Mouse (Mus musculus): ENCODE results near the gene Otof. TPM values are rescaled to one million over a fixed set of nuclear protein-coding genes. Genes with fewer than 3 reads are reported as not detected.

The Otof gene
- polyA plus RNA-seq, 1 experiment from 2014 or later = 0.14 TPM

DNA sequence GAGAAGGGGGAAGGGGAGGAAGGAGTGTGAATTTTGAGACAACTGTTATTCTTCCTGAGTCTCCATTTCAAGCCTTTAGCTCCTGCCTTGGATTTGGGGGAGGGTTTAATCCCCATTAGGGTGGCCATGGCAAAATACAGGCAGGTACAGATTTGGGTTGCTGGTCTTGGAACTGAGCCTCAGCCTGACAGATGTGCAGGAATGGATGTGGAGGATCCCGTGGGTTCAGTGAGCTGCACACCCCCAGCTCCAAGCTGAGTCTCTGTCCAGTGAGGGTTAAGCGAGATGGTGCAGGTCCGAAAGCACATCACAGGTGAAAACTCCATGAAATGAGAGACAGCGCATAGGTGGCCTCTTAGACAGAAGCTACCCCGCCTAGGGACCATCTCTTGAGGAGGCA is 61.2 kb downstream of the Otof start:
- H3K4me3 ChIP-seq (ENCODE audit: low read depth, low read length) = no peak overlapping the region
- DNase-seq (ENCODE audit: low spot score) (no peak), ATAC-seq (replicated peaks; ENCODE audit: insufficient number of reproducible peaks, low FRiP score, low TSS enrichment, low read depth) (no peak)
- H3K4me1 ChIP-seq (ENCODE audit: control insufficient read depth, insufficient read depth, low read length) = no peaks in the 10 kb centered on the region
- H3K9ac ChIP-seq (replicated peaks; ENCODE audit: low read length) = no peak overlapping the region
- no peaks in the 10 kb centered on the region for H3K27me3 ChIP-seq (ENCODE audit: control insufficient read depth, insufficient read depth, low read length)
- no peaks in the 10 kb centered on the region for H3K9me3 ChIP-seq (replicated peaks; ENCODE audit: control insufficient read depth, low read length)
- WGBS = 86% methylated on average over 5 of the region's 5 CpGs
- H3K4me2 ChIP-seq (ENCODE audit: low read depth, low read length) = no peak overlapping the region
- H3K36me3 ChIP-seq (replicated peaks; ENCODE audit: control insufficient read depth, insufficient read depth, low read depth, low read length) = no peaks in the 10 kb centered on the region
- no peak overlapping the region for H3K27ac ChIP-seq (replicated peaks; ENCODE audit: low read depth, low read length)

- Histone ChIP-seq H3K4me2 (ENCODE audit: low read depth, low read length) (no peak overlapping the region), H3K4me3 (ENCODE audit: low read depth, low read length) (no peak overlapping the region), H3K9ac (replicated peaks; ENCODE audit: low read length) (no peak overlapping the region), H3K27me3 (ENCODE audit: control insufficient read depth, insufficient read depth, low read length) (no peaks in the 10 kb centered on the region), H3K4me1 (ENCODE audit: control insufficient read depth, insufficient read depth, low read length) (no peaks in the 10 kb centered on the region), H3K9me3 (replicated peaks; ENCODE audit: control insufficient read depth, low read length) (no peaks in the 10 kb centered on the region), H3K27ac (replicated peaks; ENCODE audit: low read depth, low read length) (no peak overlapping the region), H3K36me3 (replicated peaks; ENCODE audit: control insufficient read depth, insufficient read depth, low read depth, low read length) (no peaks in the 10 kb centered on the region)
- DNase-seq (ENCODE audit: low spot score) (peak; percentile 82), ATAC-seq (replicated peaks; ENCODE audit: insufficient number of reproducible peaks, low FRiP score, low TSS enrichment, low read depth) (no peak)
- WGBS = 26% methylated on average over 7 of the region's 7 CpGs
Measured at GRCm38 (mm10) chr5:30391473-30391872, 70.3 kb downstream of the Otof start.

- Histone ChIP-seq H3K27me3 (ENCODE audit: control insufficient read depth, insufficient read depth, low read length) (no peaks in the 10 kb centered on the region), H3K4me3 (ENCODE audit: low read depth, low read length) (no peak overlapping the region), H3K9ac (replicated peaks; ENCODE audit: low read length) (no peak overlapping the region), H3K36me3 (replicated peaks; ENCODE audit: control insufficient read depth, insufficient read depth, low read depth, low read length) (no peaks in the 10 kb centered on the region), H3K4me2 (ENCODE audit: low read depth, low read length) (no peak overlapping the region), H3K27ac (replicated peaks; ENCODE audit: low read depth, low read length) (no peak overlapping the region), H3K4me1 (ENCODE audit: control insufficient read depth, insufficient read depth, low read length) (no peaks in the 10 kb centered on the region), H3K9me3 (replicated peaks; ENCODE audit: control insufficient read depth, low read length) (no peaks in the 10 kb centered on the region)
- ATAC-seq (replicated peaks; ENCODE audit: insufficient number of reproducible peaks, low FRiP score, low TSS enrichment, low read depth) (no peak), DNase-seq (ENCODE audit: low spot score) (no peak)
- WGBS = 85% methylated on average over 5 of the region's 5 CpGs
Measured at GRCm38 (mm10) chr5:30389836-30390235, 71.9 kb downstream of the Otof start.

- no peaks in the 10 kb centered on the region for H3K27me3 ChIP-seq (ENCODE audit: control insufficient read depth, insufficient read depth, low read length)
- no peak overlapping the region for H3K27ac ChIP-seq (replicated peaks; ENCODE audit: low read depth, low read length)
- ATAC-seq (replicated peaks; ENCODE audit: insufficient number of reproducible peaks, low FRiP score, low TSS enrichment, low read depth) = no peak
- no peak overlapping the region for H3K4me3 ChIP-seq (ENCODE audit: low read depth, low read length)
- WGBS = 82% methylated on average over 6 of the region's 6 CpGs
- DNase-seq (ENCODE audit: low spot score) = no peak
- no peak overlapping the region for H3K4me2 ChIP-seq (ENCODE audit: low read depth, low read length)
- H3K9ac ChIP-seq (replicated peaks; ENCODE audit: low read length) = no peak overlapping the region
- no peaks in the 10 kb centered on the region for H3K4me1 ChIP-seq (ENCODE audit: control insufficient read depth, insufficient read depth, low read length)
- H3K36me3 ChIP-seq (replicated peaks; ENCODE audit: control insufficient read depth, insufficient read depth, low read depth, low read length) = no peaks in the 10 kb centered on the region
- H3K9me3 ChIP-seq (replicated peaks; ENCODE audit: control insufficient read depth, low read length) = no peaks in the 10 kb centered on the region
Measured at GRCm38 (mm10) chr5:30387726-30388125, 74.0 kb downstream of the Otof start.

DNA sequence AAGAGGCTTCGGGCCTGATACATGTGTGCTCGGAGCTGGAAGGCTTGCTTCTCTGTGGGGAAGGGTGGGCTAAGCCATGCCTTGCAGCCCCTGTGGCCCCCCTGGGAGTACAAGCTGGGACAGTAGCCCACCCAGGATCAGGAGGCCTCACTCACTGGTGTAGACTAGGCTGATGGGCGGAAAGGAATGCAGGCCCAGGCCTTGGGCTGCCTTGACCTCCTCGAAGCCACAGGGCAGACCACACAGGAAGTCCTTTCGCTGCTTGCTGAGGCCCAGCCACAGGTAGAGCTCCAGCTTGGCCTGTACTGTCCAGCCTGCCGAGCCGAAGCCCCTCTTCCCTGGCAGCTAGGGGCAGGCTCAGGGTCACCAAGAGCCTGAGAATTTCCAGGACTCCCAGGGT is 78.9 kb downstream of the Otof start:
- Histone ChIP-seq H3K4me1 (ENCODE audit: control insufficient read depth, insufficient read depth, low read length) (no peaks in the 10 kb centered on the region), H3K9ac (replicated peaks; ENCODE audit: low read length) (no peak overlapping the region), H3K27me3 (ENCODE audit: control insufficient read depth, insufficient read depth, low read length) (no peaks in the 10 kb centered on the region), H3K27ac (replicated peaks; ENCODE audit: low read depth, low read length) (no peak overlapping the region), H3K4me2 (ENCODE audit: low read depth, low read length) (no peak overlapping the region), H3K36me3 (replicated peaks; ENCODE audit: control insufficient read depth, insufficient read depth, low read depth, low read length) (no peaks in the 10 kb centered on the region), H3K4me3 (ENCODE audit: low read depth, low read length) (no peak overlapping the region), H3K9me3 (replicated peaks; ENCODE audit: control insufficient read depth, low read length) (no peaks in the 10 kb centered on the region)
- 40% methylated on average over 7 of the region's 7 CpGs for WGBS
- no peak for DNase-seq (ENCODE audit: low spot score)
- ATAC-seq (replicated peaks; ENCODE audit: insufficient number of reproducible peaks, low FRiP score, low TSS enrichment, low read depth) = no peak

DNA sequence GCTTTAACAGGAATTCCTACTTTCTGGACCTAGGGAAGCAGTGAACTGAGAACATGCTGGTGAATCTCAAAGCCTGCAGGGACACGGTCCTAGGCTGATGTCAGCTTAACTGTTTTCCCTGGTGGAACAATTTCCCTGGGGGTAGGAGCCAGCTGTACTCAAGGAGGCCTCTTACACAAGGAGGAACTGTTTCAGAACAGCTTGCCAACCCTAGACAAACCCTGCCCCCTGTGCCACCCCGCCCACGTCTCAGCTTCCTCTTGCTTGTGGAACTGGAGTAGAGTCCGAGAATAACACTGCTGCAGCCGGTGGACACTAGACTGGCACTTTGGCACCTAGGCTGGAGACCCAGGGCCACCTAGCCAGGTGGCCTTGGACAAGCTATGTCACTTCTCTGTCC is 92.3 kb downstream of the Otof start:
- H3K9me3 ChIP-seq (replicated peaks; ENCODE audit: control insufficient read depth, low read length) = no peaks in the 10 kb centered on the region
- H3K4me1 ChIP-seq (ENCODE audit: control insufficient read depth, insufficient read depth, low read length) = no peaks in the 10 kb centered on the region
- no peak overlapping the region for H3K4me2 ChIP-seq (ENCODE audit: low read depth, low read length)
- H3K9ac ChIP-seq (replicated peaks; ENCODE audit: low read length) = no peak overlapping the region
- H3K27me3 ChIP-seq (ENCODE audit: control insufficient read depth, insufficient read depth, low read length) = no peaks in the 10 kb centered on the region
- no peak overlapping the region for H3K4me3 ChIP-seq (ENCODE audit: low read depth, low read length)
- no peaks in the 10 kb centered on the region for H3K36me3 ChIP-seq (replicated peaks; ENCODE audit: control insufficient read depth, insufficient read depth, low read depth, low read length)
- WGBS = 70% methylated on average over 5 of the region's 5 CpGs
- no peak overlapping the region for H3K27ac ChIP-seq (replicated peaks; ENCODE audit: low read depth, low read length)
- DNase-seq (ENCODE audit: low spot score) = no peak
- no peak for ATAC-seq (replicated peaks; ENCODE audit: insufficient number of reproducible peaks, low FRiP score, low TSS enrichment, low read depth)

DNA sequence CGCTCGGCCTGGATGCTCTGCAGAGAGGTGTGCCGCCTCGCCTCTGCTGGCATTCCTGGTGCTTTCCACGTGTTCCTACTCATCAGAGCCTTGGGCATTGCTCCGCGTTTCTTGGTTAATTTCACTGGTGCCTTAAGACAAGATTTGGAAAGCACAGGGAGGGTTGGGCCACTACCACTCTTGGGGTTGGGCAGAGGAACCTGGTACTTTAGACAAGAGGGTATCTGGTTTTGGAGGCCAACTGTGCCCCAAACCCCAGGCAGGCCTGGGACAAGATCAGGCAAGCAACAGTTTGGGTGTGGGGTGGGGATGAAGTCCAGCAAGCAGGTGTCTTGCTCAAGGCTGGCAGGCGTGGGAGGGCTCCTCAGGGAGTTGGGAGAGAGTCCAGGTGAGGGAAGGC is 94.3 kb downstream of the Otof start:
- Histone ChIP-seq H3K4me3 (ENCODE audit: low read depth, low read length) (no peak overlapping the region), H3K27me3 (ENCODE audit: control insufficient read depth, insufficient read depth, low read length) (no peaks in the 10 kb centered on the region), H3K27ac (replicated peaks; ENCODE audit: low read depth, low read length) (no peak overlapping the region), H3K36me3 (replicated peaks; ENCODE audit: control insufficient read depth, insufficient read depth, low read depth, low read length) (no peaks in the 10 kb centered on the region), H3K9ac (replicated peaks; ENCODE audit: low read length) (no peak overlapping the region), H3K4me1 (ENCODE audit: control insufficient read depth, insufficient read depth, low read length) (no peaks in the 10 kb centered on the region), H3K4me2 (ENCODE audit: low read depth, low read length) (no peak overlapping the region), H3K9me3 (replicated peaks; ENCODE audit: control insufficient read depth, low read length) (no peaks in the 10 kb centered on the region)
- WGBS = 80% methylated on average over 8 of the region's 8 CpGs
- DNase-seq (ENCODE audit: low spot score) = no peak
- no peak for ATAC-seq (replicated peaks; ENCODE audit: insufficient number of reproducible peaks, low FRiP score, low TSS enrichment, low read depth)

DNA sequence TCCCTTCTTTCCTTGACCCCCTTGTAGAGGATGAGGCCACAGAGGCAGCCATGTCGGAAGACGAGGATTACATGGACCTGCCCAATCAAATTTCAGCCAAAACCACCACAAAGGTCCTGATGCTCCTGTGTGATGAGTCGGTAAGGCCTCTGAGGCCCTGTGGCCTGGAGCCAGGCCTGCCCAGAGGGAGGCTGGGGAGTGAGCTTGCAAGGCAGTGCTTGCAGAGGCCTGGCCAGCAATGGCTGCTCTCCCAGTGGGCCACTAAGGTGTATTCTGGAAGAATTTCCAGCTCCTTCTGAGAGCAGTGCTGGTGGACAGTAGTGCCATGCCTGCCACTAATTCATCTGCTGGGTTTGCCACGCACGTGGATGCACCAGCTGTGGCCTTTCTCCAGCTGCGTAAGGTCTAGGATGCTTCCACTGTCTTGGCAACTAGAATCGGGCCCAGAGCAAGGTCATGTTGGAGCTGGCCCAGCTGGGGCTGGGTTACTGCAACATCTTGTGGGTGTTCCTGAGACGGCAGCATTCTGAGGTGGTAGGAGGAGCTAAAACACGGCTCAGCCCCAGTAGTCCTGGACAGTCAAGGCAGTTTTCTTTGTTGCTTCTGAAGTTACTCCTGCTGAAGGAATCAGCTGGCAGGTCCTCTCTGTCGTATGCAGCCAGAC is 103.2 kb downstream of the Otof start:
- ATAC-seq (replicated peaks; ENCODE audit: insufficient number of reproducible peaks, low FRiP score, low TSS enrichment, low read depth) = no peak
- no peak for DNase-seq (ENCODE audit: low spot score)
- H3K9ac ChIP-seq (replicated peaks; ENCODE audit: low read length) = no peak overlapping the region
- H3K27ac ChIP-seq (replicated peaks; ENCODE audit: low read depth, low read length) = no peak overlapping the region
- no peak overlapping the region for H3K4me2 ChIP-seq (ENCODE audit: low read depth, low read length)
- no peaks in the 10 kb centered on the region for H3K27me3 ChIP-seq (ENCODE audit: control insufficient read depth, insufficient read depth, low read length)
- no peaks in the 10 kb centered on the region for H3K9me3 ChIP-seq (replicated peaks; ENCODE audit: control insufficient read depth, low read length)
- no peaks in the 10 kb centered on the region for H3K36me3 ChIP-seq (replicated peaks; ENCODE audit: control insufficient read depth, insufficient read depth, low read depth, low read length)
- WGBS = 88% methylated on average over 10 of the region's 10 CpGs
- H3K4me3 ChIP-seq (ENCODE audit: low read depth, low read length) = no peak overlapping the region
- H3K4me1 ChIP-seq (ENCODE audit: control insufficient read depth, insufficient read depth, low read length) = no peaks in the 10 kb centered on the region
